Comparison of ENCODE assay signal across 13 mouse cellular contexts in the genomic region with DNA sequence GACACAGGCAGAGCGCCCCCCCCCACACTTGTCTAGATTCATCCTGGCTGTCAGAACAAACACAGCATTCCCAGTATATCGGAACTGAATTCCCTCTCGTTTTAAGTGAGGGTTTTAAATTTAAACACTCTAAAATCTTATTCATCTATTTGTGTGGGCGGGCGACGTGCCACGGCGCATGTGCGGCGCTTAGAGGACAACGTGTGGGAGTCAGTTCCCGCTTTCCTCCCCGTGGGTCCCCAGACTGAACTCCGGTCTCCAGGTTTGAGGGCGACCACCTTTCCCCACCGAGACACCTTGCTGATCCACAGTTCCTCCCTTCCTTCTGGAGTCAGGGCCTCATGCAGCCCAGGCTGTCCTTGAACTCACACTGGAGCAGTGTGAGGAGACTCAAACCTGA.
DNase-seq lines count a peak whose midpoint lies in the region; ATAC-seq and TF ChIP-seq lines count a peak whose summit lies in the region.
"Had no signal": no experiment of that assay in that cellular context is flagged by ENCODE, and none has a peak within 500 bp of the region (broad histone marks: within the 10 kb centered on the region; RNA-seq: fewer than 3 reads in every experiment).

No protein-coding gene starts in this region.

- H3K9me3 ChIP-seq in kidney, embryonic 16.5 days (ENCODE audit: low read length) = no peaks in the 10 kb centered on the region
- H3K9me3 ChIP-seq in embryonic facial prominence, embryonic 10.5 days = no peaks in the 10 kb centered on the region
- no peaks in the 10 kb centered on the region for H3K9me3 ChIP-seq in liver, embryonic 13.5 days (replicated peaks)
- H3K9me3 ChIP-seq: heart, embryonic 15.5 days; midbrain, embryonic 12.5 days had no signal

- no peaks in the 10 kb centered on the region for H3K27me3 ChIP-seq in kidney, embryonic 16.5 days (ENCODE audit: insufficient read depth, low read length)
- H3K27me3 ChIP-seq in embryonic facial prominence, embryonic 10.5 days (replicated peaks; ENCODE audit: low read depth, poor library complexity, severe bottlenecking) = no peaks in the 10 kb centered on the region
- H3K27me3 ChIP-seq in liver, embryonic 13.5 days = no peaks in the 10 kb centered on the region
- H3K27me3 ChIP-seq: heart, embryonic 15.5 days had no signal

- peak overlapping the region; percentile 45 for H3K4me2 ChIP-seq in kidney, embryonic 16.5 days (replicated peaks; ENCODE audit: low read depth, low read length)
- H3K4me2 ChIP-seq in liver, embryonic 13.5 days = peak overlapping the region; percentile 62

- TF ChIP-seq CTCF in gastrocnemius, adult 2 months (IDR thresholded peaks at IDR 0.05) = no peak

- intact Hi-C loops in gastrocnemius, adult 2 months (cut with DNase I) = no loop called here
- intact Hi-C loops in left cerebral cortex, postnatal 14 days (cut with DNase I) = no loop called here

- H3K4me3 ChIP-seq in gastrocnemius, adult 2 months = no peak overlapping the region
- H3K4me3 ChIP-seq in kidney, embryonic 16.5 days (ENCODE audit: low read length) = no peak overlapping the region
- H3K4me3 ChIP-seq in embryonic facial prominence, embryonic 10.5 days = peak overlapping the region; percentile 53
- no peak overlapping the region for H3K4me3 ChIP-seq in liver, embryonic 13.5 days (replicated peaks)
- H3K4me3 ChIP-seq: heart, embryonic 15.5 days; layer of hippocampus, adult 2 months had no signal

- H3K4me1 ChIP-seq in kidney, embryonic 16.5 days (ENCODE audit: insufficient read depth, low read length) = peaks cover 20% of the 10 kb centered on the region; the same call in 1 of the 2 replicates
- H3K4me1 ChIP-seq in embryonic facial prominence, embryonic 10.5 days = peaks cover 52% of the 10 kb centered on the region
- peaks cover 28% of the 10 kb centered on the region for H3K4me1 ChIP-seq in liver, embryonic 13.5 days (replicated peaks)

- WGBS in kidney, embryonic 16.5 days = 78% methylated on average over 16 of the region's 16 CpGs
- WGBS in embryonic facial prominence, embryonic 10.5 days = 89% methylated on average over 16 of the region's 16 CpGs
- 85% methylated on average over 16 of the region's 16 CpGs for WGBS in liver, embryonic 13.5 days (ENCODE audit: insufficient replicate concordance)

- peak overlapping the region; percentile 38; the same call in 1 of the 2 replicates for H3K27ac ChIP-seq in gastrocnemius, adult 2 months
- no peak overlapping the region for H3K27ac ChIP-seq in kidney, embryonic 16.5 days (ENCODE audit: low read length)
- peak overlapping the region; percentile 86 for H3K27ac ChIP-seq in embryonic facial prominence, embryonic 10.5 days (replicated peaks)
- peak overlapping the region; percentile 21; the same call in 1 of the 2 replicates for H3K27ac ChIP-seq in liver, embryonic 13.5 days
- H3K27ac ChIP-seq: heart, embryonic 15.5 days; hindbrain, postnatal 0 days; layer of hippocampus, adult 2 months; midbrain, embryonic 12.5 days had no signal

- ATAC-seq in kidney, embryonic 16.5 days (ENCODE audit: low FRiP score, low TSS enrichment) = no peak
- no peak for ATAC-seq in liver, embryonic 13.5 days (ENCODE audit: low read depth)
- ATAC-seq: hindbrain, postnatal 0 days had no signal

- DNase-seq in gastrocnemius, adult 2 months = no peak
- no peak for DNase-seq in gastrocnemius, postnatal 10 days
- DNase-seq in kidney, adult 8-10 months = no peak
- no peak for DNase-seq in embryonic facial prominence, embryonic 10.5 days (ENCODE audit: low spot score)
- DNase-seq in liver, embryonic 13.5 days = no peak
- no peak for DNase-seq in left cerebral cortex, postnatal 14 days (ENCODE audit: low spot score in 2 of 2)
- no peak for DNase-seq in spleen, postnatal 14 days (ENCODE audit: low spot score in 2 of 2)
- DNase-seq: lung, postnatal 14 days had no signal

- H3K36me3 ChIP-seq in kidney, embryonic 16.5 days (ENCODE audit: insufficient read depth, low read length) = 0 out of 2 replicates have a peak, but pooled peaks cover 4% of the 10 kb centered on the region
- H3K36me3 ChIP-seq in embryonic facial prominence, embryonic 10.5 days (replicated peaks) = peaks cover 24% of the 10 kb centered on the region
- H3K36me3 ChIP-seq in liver, embryonic 13.5 days = peaks cover 17% of the 10 kb centered on the region
- H3K36me3 ChIP-seq: midbrain, embryonic 12.5 days had no signal

- H3K9ac ChIP-seq in kidney, embryonic 16.5 days (replicated peaks; ENCODE audit: low read length) = no peak overlapping the region; the same call in 1 of the 2 replicates
- peak overlapping the region; percentile 62; the same call in 1 of the 2 replicates for H3K9ac ChIP-seq in liver, embryonic 13.5 days
- H3K9ac ChIP-seq: heart, embryonic 15.5 days had no signal
